Mouse (Mus musculus) spleen, adult 2 months (tissue): ENCODE results near the gene Mettl7a2. TPM values are rescaled to one million over a fixed set of nuclear protein-coding genes. Genes with fewer than 3 reads are reported as not detected.
"Not testable (repeated sequence)": the region's sequence is repeated elsewhere in the genome, so short reads cannot be mapped to it uniquely, and the experiment has no call there.

Source experiments
- DNase-seq, 2 experiments: peaks; one replicate each; pipeline versions ENCODE4 v3.0.0 to v3.0.0-alpha.2; 2012 to 2021; ENCODE audit warnings: low spot score in 2 of 2, low read depth in 1 of 2
- H3K27ac ChIP-seq: fragments of 200-500 bp; 2 replicates; pipeline ENCODE4 v1.5.1; 2012; ENCODE audit warnings: low read length, inconsistent platforms; ENCODE audit not compliant: insufficient read depth
- H3K27me3 ChIP-seq: fragments of 200-500 bp; 2 replicates; pipeline ENCODE4 v1.6.1; 2012; ENCODE audit warnings: mild to moderate bottlenecking, moderate library complexity, low read length, inconsistent platforms; ENCODE audit not compliant: control insufficient read depth, insufficient read depth
- H3K36me3 ChIP-seq: fragments of 200-500 bp; 2 replicates; pipeline ENCODE4 v1.6.1; 2012; ENCODE audit warnings: mild to moderate bottlenecking, low read length, inconsistent platforms; ENCODE audit not compliant: control insufficient read depth, insufficient read depth
- H3K4me1 ChIP-seq: fragments of 200-500 bp; 2 replicates; pipeline ENCODE4 v1.6.1; 2011; ENCODE audit warnings: inconsistent platforms; ENCODE audit not compliant: control insufficient read depth, insufficient read depth, insufficient read length
- H3K4me3 ChIP-seq: fragments of 200-500 bp; 2 replicates; pipeline ENCODE4 v1.5.1; 2011; ENCODE audit warnings: mild to moderate bottlenecking, inconsistent platforms; ENCODE audit not compliant: insufficient read depth, insufficient read length; ENCODE audit errors: extremely low read depth
- CTCF ChIP-seq: fragments of 200-500 bp; IDR thresholded peaks from 2 replicates; pipeline ENCODE4 v1.5.1; 2011; ENCODE audit warnings: mild to moderate bottlenecking, inconsistent platforms; ENCODE audit not compliant: insufficient read depth, insufficient read length, insufficient replicate concordance; ENCODE audit errors: extremely low read depth
- POLR2A ChIP-seq: fragments of 200-500 bp; IDR thresholded peaks from 2 replicates; pipeline ENCODE4 v1.6.1; 2011; ENCODE audit warnings: low read depth, low read length, inconsistent platforms
- WGBS: fragments of 180-500 bp; shearing (Covaris S2); methylation state at CpG from one replicate; pipeline ENCODE4 v1.1.7; 2018; 5-methylcytosine and 5-hydroxymethylcytosine counted together
- polyA plus RNA-seq: library from polyadenylated mRNA; depleted of rRNA; stranded (reverse); fragments of >200 nt; gene quantifications from 2 replicates; pipeline ENCODE4 v1.2.3, GENCODE M21; 2012

Gene Mettl7a2
- polyA plus RNA-seq, 1 experiment, result not detected

- TF ChIP-seq CTCF, result no peak
- TF ChIP-seq POLR2A, result no peak
- 87% methylated on average over 7 of the region's 7 CpGs for WGBS
- Histone ChIP-seq H3K27ac (no peak overlapping the region), H3K36me3 (no peaks in the 10 kb centered on the region), H3K4me3 (no peak overlapping the region), H3K4me1 (no peaks in the 10 kb centered on the region), H3K27me3 (no peaks in the 10 kb centered on the region)
- no peak for DNase-seq
Measured at GRCm38 (mm10) chr15:100367119-100367518, 14.1 kb downstream of the Mettl7a2 start.

- Histone ChIP-seq H3K4me3 (no peak overlapping the region), H3K27ac (no peak overlapping the region), H3K4me1 (no peaks in the 10 kb centered on the region), H3K27me3 (no peaks in the 10 kb centered on the region), H3K36me3 (no peaks in the 10 kb centered on the region)
- WGBS, result 51% methylated on average over 5 of the region's 5 CpGs
- peak in 1 of 2 experiments; percentile 17 for DNase-seq
- TF ChIP-seq CTCF (peak; percentile 24; the same call in 1 of the 2 replicates), POLR2A (no peak)
Measured at GRCm38 (mm10) chr15:100375066-100375465, 22.1 kb downstream of the Mettl7a2 start.

- 57% methylated on average over 4 of the region's 9 CpGs for WGBS
- H3K27ac ChIP-seq, H3K4me3 ChIP-seq, H3K4me1 ChIP-seq, H3K27me3 ChIP-seq, DNase-seq, H3K36me3 ChIP-seq: not testable (repeated sequence)
Measured at GRCm38 (mm10) chr15:100377847-100378505, 25.0 kb downstream of the Mettl7a2 start.

- 90% methylated on average over 8 of the region's 8 CpGs for WGBS
Measured at GRCm38 (mm10) chr15:100379658-100380057, 26.7 kb downstream of the Mettl7a2 start.

GRCm38 (mm10) chr15:100380104-100380503 is 27.1 kb downstream of the Mettl7a2 start:
- Histone ChIP-seq H3K27ac (no peak overlapping the region), H3K4me1 (no peaks in the 10 kb centered on the region), H3K27me3 (no peaks in the 10 kb centered on the region), H3K36me3 (no peaks in the 10 kb centered on the region), H3K4me3 (no peak overlapping the region)
- no peak for DNase-seq
- 73% methylated on average over 2 of the region's 2 CpGs for WGBS
- no peak for TF ChIP-seq POLR2A
- no peak for TF ChIP-seq CTCF

More at GRCm38 (mm10) chr15:100379658-100380057, 26.7 kb downstream of the Mettl7a2 start:
- H3K27ac ChIP-seq, result no peak overlapping the region
- no peak overlapping the region for H3K4me3 ChIP-seq
- no peaks in the 10 kb centered on the region for H3K4me1 ChIP-seq
- no peak for DNase-seq
- no peaks in the 10 kb centered on the region for H3K36me3 ChIP-seq
- TF ChIP-seq POLR2A (no peak), CTCF (no peak)
- H3K27me3 ChIP-seq, result no peaks in the 10 kb centered on the region

GRCm38 (mm10) chr15:100385705-100386104 is 32.7 kb downstream of the Mettl7a2 start:
- Histone ChIP-seq H3K4me1 (peaks cover 9% of the 10 kb centered on the region), H3K36me3 (no peaks in the 10 kb centered on the region), H3K27me3 (no peaks in the 10 kb centered on the region), H3K27ac (no peak overlapping the region), H3K4me3 (no peak overlapping the region)
- WGBS, result 90% methylated on average over 9 of the region's 9 CpGs
- no peak for DNase-seq
- TF ChIP-seq CTCF (no peak), POLR2A (no peak)

GRCm38 (mm10) chr15:100387544-100388223 is 34.7 kb downstream of the Mettl7a2 start:
- Histone ChIP-seq H3K36me3 (no peaks in the 10 kb centered on the region), H3K4me3 (no peak overlapping the region), H3K4me1 (peaks cover 9% of the 10 kb centered on the region), H3K27ac (no peak overlapping the region), H3K27me3 (no peaks in the 10 kb centered on the region)
- 88% methylated on average over 17 of the region's 17 CpGs for WGBS
- no peak for DNase-seq
- TF ChIP-seq CTCF (no peak), POLR2A (no peak)
